Mouse (Mus musculus) heart, adult 2 months (tissue): ENCODE measurements around the gene Sh3rf3.

Experiments used
- CTCF ChIP-seq: fragments of 200-600 bp; IDR thresholded peaks from 2 replicates; pipeline ENCODE4 v1.8.1; 2022; ENCODE audit warnings: antibody characterized with exemption, mild to moderate bottlenecking, moderate library complexity
- POLR2A ChIP-seq: fragments of 200-500 bp; IDR thresholded peaks from 2 replicates; pipeline ENCODE4 v1.6.1; 2011; ENCODE audit warnings: mild to moderate bottlenecking, low read depth, low read length, control low read depth; ENCODE audit not compliant: insufficient read depth

DNA sequence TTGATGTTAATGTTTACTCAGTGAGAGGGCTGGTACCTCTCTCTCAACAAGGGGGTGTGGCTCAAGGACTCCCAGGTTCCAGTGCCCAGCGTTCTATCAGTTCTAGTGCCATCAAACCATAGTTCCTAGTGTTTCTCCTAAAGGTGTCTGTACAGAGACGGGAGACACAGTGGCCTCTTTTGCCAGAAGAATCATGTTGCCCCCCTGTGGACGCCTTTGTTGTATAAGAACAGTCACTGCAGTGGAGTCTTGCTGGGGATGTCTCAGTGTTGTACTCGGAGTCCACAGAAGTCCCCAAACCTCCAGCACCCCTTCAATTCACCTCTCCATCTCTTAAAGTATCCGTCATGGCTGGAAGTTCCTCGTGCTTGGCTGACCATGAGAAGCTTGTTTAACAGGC lies 92.1 kb downstream of the Sh3rf3 start:
- TF ChIP-seq POLR2A (no peak), CTCF (no peak)
